Mouse (Mus musculus) forebrain, embryonic 15.5 days (tissue): ENCODE results near the gene Slx4ip. TPM values are rescaled to one million over a fixed set of nuclear protein-coding genes. Genes with fewer than 3 reads are reported as not detected.

ENCODE experiments used
- ATAC-seq: fragments of 200-750 bp; cut with Nextera tagmentation; replicated peaks from 2 replicates; pipeline ENCODE4 v1.8.0; 2017; ENCODE audit warnings: mild to moderate bottlenecking, moderate TSS enrichment, moderate library complexity
- H3K27ac ChIP-seq: fragments of 300-500 bp; sonication (generic); replicated peaks from 2 replicates; pipeline ENCODE4 v1.5.1; 2015; ENCODE audit warnings: mild to moderate bottlenecking, inconsistent platforms
- H3K27me3 ChIP-seq: fragments of 300-500 bp; sonication (generic); 2 replicates; pipeline ENCODE4 v1.6.1; 2015; ENCODE audit warnings: inconsistent platforms
- H3K36me3 ChIP-seq: fragments of 300-500 bp; sonication (generic); 2 replicates; pipeline ENCODE4 v1.6.1; 2015; ENCODE audit warnings: mild to moderate bottlenecking, inconsistent platforms
- H3K4me1 ChIP-seq: fragments of 300-500 bp; sonication (generic); 2 replicates; pipeline ENCODE4 v1.6.1; 2015; ENCODE audit warnings: inconsistent platforms
- H3K4me2 ChIP-seq: fragments of 300-500 bp; sonication (generic); replicated peaks from 2 replicates; pipeline ENCODE4 v1.6.1; 2015; ENCODE audit warnings: mild to moderate bottlenecking, inconsistent platforms
- H3K4me3 ChIP-seq: fragments of 300-500 bp; sonication (generic); 2 replicates; pipeline ENCODE4 v1.5.1; 2015; ENCODE audit warnings: mild to moderate bottlenecking, inconsistent platforms
- H3K9ac ChIP-seq: fragments of 300-500 bp; sonication (generic); replicated peaks from 2 replicates; pipeline ENCODE4 v1.6.1; 2015; ENCODE audit warnings: mild to moderate bottlenecking, inconsistent platforms
- H3K9me3 ChIP-seq: fragments of 300-500 bp; sonication (generic); 2 replicates; pipeline ENCODE4 v1.6.1; 2016; ENCODE audit warnings: inconsistent platforms
- WGBS: fragments of 180-500 bp; shearing (Covaris S2); methylation state at CpG from one replicate; pipeline ENCODE4 v1.1.7; 2015; ENCODE audit warnings: mixed read lengths; 5-methylcytosine and 5-hydroxymethylcytosine counted together
- polyA plus RNA-seq: library from polyadenylated mRNA; unstranded; fragments of >200 nt; fragmentation: Nextera tagmentation; extraction: Ambion mirVana; gene quantifications from 2 replicates; pipeline ENCODE4 v1.2.1, GENCODE M21; 2015

Slx4ip gene
- polyA plus RNA-seq, 1 experiment from 2014 or later, result 13.6 TPM

DNA sequence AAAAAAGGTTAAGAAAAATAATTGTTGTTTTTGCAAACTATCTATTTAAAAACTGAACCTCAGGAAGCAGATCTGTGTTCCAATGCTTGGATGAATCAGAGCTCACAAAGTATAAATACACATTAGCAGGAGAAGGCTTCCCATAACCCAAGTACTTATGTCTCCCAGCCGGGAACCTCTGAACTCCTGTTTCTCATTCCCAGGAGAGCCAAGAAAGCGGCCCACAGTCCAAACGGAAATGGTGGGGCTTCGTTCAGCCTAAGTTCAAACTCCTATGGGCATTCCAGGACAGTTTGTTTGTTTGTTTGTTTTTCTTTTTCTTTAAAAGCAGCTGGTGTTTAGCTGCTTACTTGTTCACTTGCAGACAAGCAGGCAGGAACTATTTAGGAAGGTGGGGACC, 187.8 kb downstream of the Slx4ip start:
- Histone ChIP-seq H3K9me3 (no peaks in the 10 kb centered on the region), H3K27me3 (no peaks in the 10 kb centered on the region), H3K9ac (no peak overlapping the region), H3K4me3 (no peak overlapping the region), H3K27ac (no peak overlapping the region), H3K4me2 (no peak overlapping the region), H3K4me1 (peaks cover 17% of the 10 kb centered on the region), H3K36me3 (0 out of 2 replicates have a peak, but pooled peaks cover under 1% of the 10 kb centered on the region)
- 79% methylated on average over 4 of the region's 4 CpGs for WGBS
- no peak for ATAC-seq

DNA sequence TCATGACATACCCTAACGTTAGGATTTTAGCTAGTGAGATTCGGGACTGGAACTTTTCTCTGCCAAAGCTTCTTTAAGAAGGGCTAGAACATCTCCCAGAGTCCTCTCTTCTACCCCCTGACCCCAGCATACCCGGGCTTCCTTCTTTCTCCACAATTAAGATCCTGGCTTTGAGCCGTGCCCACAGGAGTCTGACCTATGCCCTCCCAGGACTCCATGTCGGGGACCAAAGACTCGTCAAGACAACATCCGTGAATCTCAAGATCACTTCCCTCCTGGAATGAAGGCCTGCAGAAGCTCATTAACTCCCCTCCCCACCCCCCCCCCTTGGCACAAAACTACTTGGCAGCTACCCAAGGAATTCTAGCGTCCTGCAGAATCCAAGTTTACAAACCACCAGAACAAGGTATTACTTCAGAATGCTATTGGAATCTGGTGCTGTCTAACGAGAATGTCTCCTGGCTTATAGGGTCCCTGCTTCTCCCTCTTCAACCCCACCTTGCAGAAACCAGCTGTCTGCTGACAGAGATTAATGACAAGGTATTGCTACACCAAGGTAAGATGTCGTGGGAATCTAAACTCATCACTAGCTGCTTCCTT, 188.8 kb downstream of the Slx4ip start:
- WGBS, result 21% methylated on average over 10 of the region's 10 CpGs
- Histone ChIP-seq H3K27me3 (no peaks in the 10 kb centered on the region), H3K27ac (no peak overlapping the region), H3K4me1 (peaks cover 13% of the 10 kb centered on the region), H3K9ac (no peak overlapping the region), H3K36me3 (0 out of 2 replicates have a peak, but pooled peaks cover 7% of the 10 kb centered on the region), H3K9me3 (no peaks in the 10 kb centered on the region), H3K4me2 (no peak overlapping the region), H3K4me3 (no peak overlapping the region)
- no peak for ATAC-seq

DNA sequence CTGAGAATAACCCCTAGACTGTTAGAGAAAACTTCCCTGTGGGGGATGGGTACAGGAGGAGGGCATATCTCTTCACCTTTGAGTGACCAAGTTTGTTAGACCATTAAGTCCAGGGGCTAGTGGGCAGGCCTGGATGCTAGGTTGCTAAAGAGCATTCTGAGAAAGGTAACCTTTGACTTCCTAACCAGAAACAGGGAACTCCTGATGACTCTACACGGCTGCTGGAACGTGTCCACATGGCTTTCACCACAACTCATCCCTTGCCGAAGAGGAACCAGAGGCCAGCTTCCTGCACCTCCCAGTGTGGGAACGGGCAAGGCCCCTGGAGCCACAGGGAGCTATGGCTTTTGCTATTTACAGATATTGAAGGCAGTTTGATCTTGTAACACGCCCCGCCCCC, 189.4 kb downstream of the Slx4ip start:
- no peak for ATAC-seq
- no peak overlapping the region for H3K4me2 ChIP-seq
- H3K4me1 ChIP-seq, result peaks cover 13% of the 10 kb centered on the region
- no peak overlapping the region for H3K4me3 ChIP-seq
- H3K36me3 ChIP-seq, result 0 out of 2 replicates have a peak, but pooled peaks cover 7% of the 10 kb centered on the region
- no peaks in the 10 kb centered on the region for H3K9me3 ChIP-seq
- H3K27ac ChIP-seq, result no peak overlapping the region
- no peak overlapping the region for H3K9ac ChIP-seq
- 87% methylated on average over 6 of the region's 6 CpGs for WGBS
- H3K27me3 ChIP-seq, result no peaks in the 10 kb centered on the region

DNA sequence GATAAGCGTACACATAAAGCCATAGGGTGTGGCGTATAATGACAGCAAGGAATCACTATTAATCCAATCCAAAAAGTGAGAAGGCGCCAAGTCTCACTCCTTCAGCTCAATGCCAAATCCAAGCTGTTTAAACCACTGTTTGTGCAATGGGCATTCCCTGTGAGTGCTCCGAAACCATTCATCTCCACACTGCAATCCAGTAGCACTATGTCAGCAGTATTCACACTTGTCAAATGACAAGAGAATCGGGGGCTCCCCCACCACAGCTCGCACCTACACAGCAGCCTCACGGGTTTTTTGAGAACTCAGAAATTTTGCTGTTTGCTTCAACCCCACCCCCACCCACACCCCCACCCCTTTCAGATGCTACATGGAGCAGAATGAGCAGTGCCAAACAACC, 190.0 kb downstream of the Slx4ip start:
- H3K4me3 ChIP-seq, result no peak overlapping the region
- WGBS, result 76% methylated on average over 7 of the region's 7 CpGs
- H3K27ac ChIP-seq, result no peak overlapping the region
- no peak overlapping the region for H3K4me2 ChIP-seq
- ATAC-seq, result peak; percentile 65
- no peak overlapping the region for H3K9ac ChIP-seq
- no peaks in the 10 kb centered on the region for H3K9me3 ChIP-seq
- H3K4me1 ChIP-seq, result peaks cover 13% of the 10 kb centered on the region
- no peaks in the 10 kb centered on the region for H3K27me3 ChIP-seq
- 0 out of 2 replicates have a peak, but pooled peaks cover 7% of the 10 kb centered on the region for H3K36me3 ChIP-seq

DNA sequence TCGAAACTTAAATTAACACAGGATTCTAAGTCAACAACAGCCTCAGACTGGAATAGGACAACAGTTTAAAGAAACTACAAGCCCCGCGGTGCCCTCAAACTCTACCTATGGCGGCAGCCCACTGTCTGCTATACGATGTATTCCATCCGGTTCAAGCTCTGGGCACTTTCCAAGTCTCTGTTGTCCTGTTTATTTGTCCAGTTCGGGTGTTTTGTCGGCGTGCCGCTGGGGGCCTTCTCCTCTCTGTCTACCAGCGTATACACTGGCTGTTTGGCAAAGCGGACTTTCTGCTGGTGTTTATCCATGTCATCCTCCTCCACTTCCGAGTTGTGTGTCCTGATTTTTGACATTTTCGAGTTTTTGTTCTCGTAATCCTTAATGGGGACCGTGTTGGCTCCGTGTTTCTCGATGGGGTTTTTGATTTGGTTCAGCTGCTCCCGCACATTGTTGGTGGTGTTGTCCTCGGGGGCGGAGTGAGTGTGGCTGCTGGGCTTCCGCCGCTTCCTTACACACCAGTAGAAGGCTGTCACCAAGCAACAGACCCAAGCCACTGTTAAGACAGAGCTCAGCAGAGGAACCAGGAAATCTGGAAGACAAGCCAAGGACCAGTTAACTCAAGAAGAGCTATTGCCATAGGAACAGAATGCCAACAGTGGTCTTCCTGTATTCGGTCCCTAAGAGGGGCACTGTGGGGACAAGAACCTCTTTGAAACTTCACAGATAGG, 192.0 kb downstream of the Slx4ip start:
- H3K4me2 ChIP-seq, result no peak overlapping the region
- no peak overlapping the region for H3K27ac ChIP-seq
- H3K36me3 ChIP-seq, result 0 out of 2 replicates have a peak, but pooled peaks cover 7% of the 10 kb centered on the region
- WGBS, result 90% methylated on average over 24 of the region's 24 CpGs
- ATAC-seq, result no peak
- H3K4me3 ChIP-seq, result no peak overlapping the region
- no peaks in the 10 kb centered on the region for H3K9me3 ChIP-seq
- H3K27me3 ChIP-seq, result no peaks in the 10 kb centered on the region
- H3K9ac ChIP-seq, result no peak overlapping the region
- peaks cover 13% of the 10 kb centered on the region for H3K4me1 ChIP-seq

DNA sequence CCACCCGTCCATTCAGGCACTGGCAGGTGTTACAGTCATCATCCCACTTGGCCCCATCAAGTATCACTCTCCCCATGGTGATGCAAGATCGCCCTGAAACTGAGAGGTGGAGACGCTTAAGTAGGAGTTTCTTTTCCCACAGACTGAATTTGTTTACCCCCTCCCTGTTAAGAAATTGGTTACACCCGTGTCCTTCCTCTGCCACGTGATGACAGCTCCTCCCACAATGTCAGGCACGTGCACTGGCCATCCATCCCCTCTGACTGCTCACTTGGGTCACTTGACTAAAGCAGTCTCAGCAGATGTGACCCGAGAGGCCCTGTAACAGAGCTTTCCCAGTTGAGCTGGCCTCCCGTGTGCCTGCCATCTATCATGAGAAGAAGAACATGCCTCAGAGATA, 194.2 kb downstream of the Slx4ip start:
- H3K27ac ChIP-seq, result no peak overlapping the region
- no peak overlapping the region for H3K4me3 ChIP-seq
- H3K4me2 ChIP-seq, result no peak overlapping the region
- no peaks in the 10 kb centered on the region for H3K9me3 ChIP-seq
- H3K27me3 ChIP-seq, result no peaks in the 10 kb centered on the region
- WGBS, result 83% methylated on average over 8 of the region's 8 CpGs
- 0 out of 2 replicates have a peak, but pooled peaks cover 11% of the 10 kb centered on the region for H3K36me3 ChIP-seq
- 0 out of 2 replicates have a peak, but pooled peaks cover 9% of the 10 kb centered on the region for H3K4me1 ChIP-seq
- H3K9ac ChIP-seq, result no peak overlapping the region
- ATAC-seq, result no peak

DNA sequence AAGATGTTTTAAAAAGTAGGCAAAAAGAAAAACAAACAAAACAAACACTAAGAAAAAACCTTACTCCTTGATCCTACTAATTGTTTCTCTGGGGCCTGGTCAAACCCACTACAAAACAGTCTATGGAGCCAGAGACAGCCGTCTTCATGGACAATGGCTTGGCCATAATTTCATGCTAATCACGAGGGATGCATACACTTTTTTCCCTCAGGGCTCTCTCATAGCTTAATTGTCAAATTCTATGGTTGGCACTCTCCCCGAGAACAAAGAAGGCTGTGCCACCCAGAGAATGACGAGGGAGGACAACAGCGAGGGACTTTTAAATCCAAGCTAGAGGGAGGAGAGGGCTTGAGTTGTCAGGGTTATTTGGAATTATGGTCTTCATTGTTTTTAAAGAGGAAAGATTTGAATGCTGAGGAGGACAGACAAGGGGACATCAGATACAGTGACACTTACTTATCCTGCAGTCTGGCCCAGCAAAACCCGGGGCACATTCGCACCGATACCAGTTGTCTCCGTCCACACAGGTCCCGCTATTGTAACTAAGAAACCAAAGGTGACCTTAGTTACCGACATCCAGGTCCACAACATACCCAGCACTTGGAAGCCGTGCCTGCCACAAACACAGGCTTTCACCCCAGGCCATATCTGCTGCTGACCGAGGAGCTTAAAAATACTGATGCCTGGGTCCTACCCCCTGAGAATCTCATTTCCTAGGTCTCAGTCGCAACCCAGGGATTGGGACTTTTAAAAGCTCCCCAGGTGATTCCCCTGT, 195.8 kb downstream of the Slx4ip start:
- H3K4me3 ChIP-seq, result no peak overlapping the region
- H3K9ac ChIP-seq, result no peak overlapping the region
- no peak for ATAC-seq
- no peaks in the 10 kb centered on the region for H3K27me3 ChIP-seq
- no peak overlapping the region for H3K27ac ChIP-seq
- H3K36me3 ChIP-seq, result peaks cover 14% of the 10 kb centered on the region; the same call in 1 of the 2 replicates
- H3K4me1 ChIP-seq, result peaks cover under 1% of the 10 kb centered on the region
- no peaks in the 10 kb centered on the region for H3K9me3 ChIP-seq
- WGBS, result 58% methylated on average over 14 of the region's 14 CpGs
- no peak overlapping the region for H3K4me2 ChIP-seq

DNA sequence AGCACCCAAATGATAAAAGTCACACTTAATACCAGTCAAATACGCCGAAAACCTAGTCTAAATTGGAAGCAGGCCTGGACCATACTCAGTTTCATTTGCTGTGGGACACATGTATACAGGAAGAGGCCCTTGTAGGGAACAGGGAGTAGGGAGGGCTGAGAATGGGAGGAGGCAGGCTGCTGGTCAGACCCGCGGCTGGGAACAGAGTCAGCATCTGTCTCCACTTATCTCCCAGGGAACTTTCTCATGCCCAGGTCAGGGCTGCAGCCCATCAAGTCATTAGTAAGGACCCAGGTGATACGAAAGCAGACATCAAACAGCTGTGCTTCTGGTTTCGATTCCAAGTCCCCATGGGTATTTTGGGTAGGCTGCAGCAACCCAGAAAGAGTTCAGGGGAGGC, 196.7 kb downstream of the Slx4ip start:
- Histone ChIP-seq H3K4me3 (no peak overlapping the region), H3K4me2 (no peak overlapping the region), H3K4me1 (peaks cover 10% of the 10 kb centered on the region), H3K36me3 (peaks cover 14% of the 10 kb centered on the region; the same call in 1 of the 2 replicates), H3K9ac (no peak overlapping the region), H3K27ac (no peak overlapping the region), H3K9me3 (no peaks in the 10 kb centered on the region), H3K27me3 (no peaks in the 10 kb centered on the region)
- 85% methylated on average over 6 of the region's 6 CpGs for WGBS
- ATAC-seq, result no peak

DNA sequence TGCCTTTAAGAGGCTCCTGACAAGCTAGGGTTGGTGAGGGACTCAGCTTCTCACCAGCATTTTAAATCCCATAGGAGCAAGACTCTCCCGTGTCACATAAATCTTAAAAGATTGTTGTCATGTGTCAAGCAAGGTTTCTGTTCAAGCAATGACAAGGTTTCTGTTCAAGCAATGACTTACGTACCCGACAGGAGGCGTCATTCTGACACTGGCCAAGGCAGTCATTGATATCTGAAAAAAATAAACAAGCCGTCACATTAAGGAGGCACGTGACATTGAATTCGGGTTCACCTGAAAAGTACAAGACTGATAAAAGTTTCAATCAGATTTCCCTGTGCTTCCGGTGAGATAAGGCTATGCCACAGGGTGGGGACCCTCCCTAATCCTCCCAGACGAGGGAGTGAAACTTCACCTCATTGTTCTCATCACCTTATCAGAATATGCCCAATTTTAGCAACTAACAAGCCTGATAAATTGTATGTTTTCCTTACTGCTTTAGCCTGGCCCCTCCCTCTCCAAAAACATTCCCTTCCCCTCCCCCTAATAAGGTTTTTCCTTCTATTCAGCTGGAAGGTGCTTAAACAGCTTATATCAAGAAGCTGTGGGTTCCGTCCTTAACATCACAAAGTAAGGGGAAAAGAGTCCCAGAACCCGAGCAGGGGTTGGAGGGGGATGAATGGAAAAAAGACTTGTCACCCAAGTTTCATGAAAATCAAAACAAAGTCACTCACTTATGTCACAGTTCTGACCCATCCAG, 200.9 kb downstream of the Slx4ip start:
- Histone ChIP-seq H3K4me2 (no peak overlapping the region), H3K4me3 (no peak overlapping the region), H3K9ac (no peak overlapping the region), H3K36me3 (peaks cover 7% of the 10 kb centered on the region; the same call in 1 of the 2 replicates), H3K27ac (no peak overlapping the region), H3K27me3 (no peaks in the 10 kb centered on the region), H3K9me3 (no peaks in the 10 kb centered on the region), H3K4me1 (peaks cover 18% of the 10 kb centered on the region)
- 53% methylated on average over 11 of the region's 11 CpGs for WGBS
- peak; percentile 35 for ATAC-seq

DNA sequence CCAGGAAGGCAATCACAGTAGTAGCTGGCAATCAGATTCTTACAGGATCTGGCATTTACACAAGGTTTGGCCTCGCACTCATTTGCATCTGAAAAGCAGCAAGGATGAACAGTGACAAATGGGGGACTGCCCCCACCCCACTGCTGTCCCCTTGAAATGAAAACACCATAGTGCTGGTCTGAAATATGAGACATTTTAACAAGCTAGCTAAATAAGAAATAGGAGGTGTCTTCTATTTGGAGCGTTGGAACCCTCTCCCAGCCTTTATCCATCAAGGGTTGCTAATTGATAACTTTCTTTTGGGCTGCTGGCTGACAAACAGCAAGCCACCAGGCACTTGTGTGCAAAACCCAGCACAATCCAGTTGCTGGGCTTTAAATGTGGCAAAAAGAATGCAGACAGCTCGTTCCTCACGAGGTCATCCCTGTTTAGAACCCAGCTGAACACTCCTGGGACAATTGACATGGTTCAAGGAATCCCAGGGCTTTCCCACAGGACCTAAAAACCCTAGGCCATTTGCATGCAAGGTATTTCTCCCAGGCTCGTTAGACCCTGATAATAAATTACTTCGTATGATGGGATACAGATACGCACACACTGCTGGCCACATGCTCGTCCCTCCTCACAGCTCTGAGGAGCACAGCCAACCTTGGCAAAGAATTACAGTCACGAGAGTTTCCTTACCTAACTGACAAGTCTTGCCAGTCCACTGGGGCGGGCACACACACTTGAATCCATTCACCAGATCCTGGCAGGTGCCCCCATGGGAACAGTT, 201.7 kb downstream of the Slx4ip start:
- Histone ChIP-seq H3K4me1 (peaks cover 18% of the 10 kb centered on the region), H3K4me2 (no peak overlapping the region), H3K9me3 (no peaks in the 10 kb centered on the region), H3K9ac (no peak overlapping the region), H3K27ac (no peak overlapping the region), H3K27me3 (no peaks in the 10 kb centered on the region), H3K4me3 (no peak overlapping the region), H3K36me3 (peaks cover 7% of the 10 kb centered on the region; the same call in 1 of the 2 replicates)
- 7% methylated on average over 10 of the region's 10 CpGs for WGBS
- peak; percentile 71 for ATAC-seq

DNA sequence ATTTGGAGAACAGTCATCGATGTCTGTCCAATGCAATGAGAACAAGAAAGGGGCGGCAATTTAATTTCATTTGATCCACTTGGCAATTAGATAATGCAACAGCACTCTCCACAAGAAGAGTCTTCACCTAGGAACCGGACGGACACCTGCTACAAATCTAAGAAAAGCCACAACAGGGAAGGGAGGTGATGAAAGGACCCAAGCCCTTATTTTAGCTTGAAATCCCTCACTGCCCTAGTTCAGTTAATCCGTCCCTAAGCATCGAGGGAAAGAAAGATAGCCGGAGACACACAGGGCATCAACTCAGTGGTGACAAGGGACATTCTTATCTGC, 202.2 kb downstream of the Slx4ip start:
- Histone ChIP-seq H3K27ac (no peak overlapping the region), H3K9me3 (no peaks in the 10 kb centered on the region)
- WGBS, result 17% methylated on average over 7 of the region's 7 CpGs

More for the DNA sequence above, 202.2 kb downstream of the Slx4ip start:
- H3K36me3 ChIP-seq, result peaks cover 6% of the 10 kb centered on the region; the same call in 1 of the 2 replicates
- peaks cover 18% of the 10 kb centered on the region for H3K4me1 ChIP-seq
- no peak for ATAC-seq
- no peaks in the 10 kb centered on the region for H3K27me3 ChIP-seq
- no peak overlapping the region for H3K4me3 ChIP-seq
- no peak overlapping the region for H3K4me2 ChIP-seq
- H3K9ac ChIP-seq, result no peak overlapping the region
